Mouse (Mus musculus) right cerebral cortex, postnatal 14 days (tissue): ENCODE results near the gene Olfr557.
A peak's percentile ranks its signal among the peaks of the same experiment; 100 is the strongest.

ENCODE experiments used
- DNase-seq: peaks from one replicate; pipeline ENCODE4 v3.0.0; 2022

Gene Olfr557

GRCm38 (mm10) chr7:102695358-102696125 lies at the start of gene Olfr557:
Gene Olfr557, plus strand, starts transcription at chr7:102695910.
- peak; percentile 13 for DNase-seq

- no peak for DNase-seq
Observed at GRCm38 (mm10) chr7:102658523-102658922, 37.2 kb upstream of the Olfr557 start, which contains the start of gene Olfr555. Gene Olfr555, plus strand, starts transcription at chr7:102658823.

GRCm38 (mm10) chr7:102664599-102664998 lies 31.1 kb upstream of the Olfr557 start, which contains the start of gene Olfr556:
Gene Olfr556, plus strand, starts transcription at chr7:102664899.
- no peak for DNase-seq

GRCm38 (mm10) chr7:102665378-102665777 lies 30.3 kb upstream of the Olfr557 start:
- no peak for DNase-seq

DNA sequence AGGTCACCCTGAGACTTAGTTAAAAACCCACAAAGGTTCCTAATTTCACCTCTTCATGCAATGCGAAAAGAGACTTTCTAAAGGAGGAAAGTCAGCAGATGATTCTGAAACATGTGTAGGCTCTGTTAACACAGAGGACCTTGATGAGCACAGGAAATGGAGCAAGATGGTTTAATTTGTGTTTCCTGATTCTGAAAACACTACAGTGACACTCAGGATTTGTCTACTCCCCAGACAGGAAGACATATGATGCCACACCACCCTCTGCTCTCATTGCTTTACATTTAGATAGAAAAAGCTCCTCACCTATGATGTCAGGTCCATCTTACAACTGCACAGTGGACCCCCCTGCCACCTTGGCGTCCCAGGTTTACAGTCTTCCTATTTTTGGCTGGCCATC lies 19.5 kb upstream of the Olfr557 start:
- DNase-seq = no peak

- no peak for DNase-seq
Observed at GRCm38 (mm10) chr7:102681916-102682315, 13.8 kb upstream of the Olfr557 start.

DNA sequence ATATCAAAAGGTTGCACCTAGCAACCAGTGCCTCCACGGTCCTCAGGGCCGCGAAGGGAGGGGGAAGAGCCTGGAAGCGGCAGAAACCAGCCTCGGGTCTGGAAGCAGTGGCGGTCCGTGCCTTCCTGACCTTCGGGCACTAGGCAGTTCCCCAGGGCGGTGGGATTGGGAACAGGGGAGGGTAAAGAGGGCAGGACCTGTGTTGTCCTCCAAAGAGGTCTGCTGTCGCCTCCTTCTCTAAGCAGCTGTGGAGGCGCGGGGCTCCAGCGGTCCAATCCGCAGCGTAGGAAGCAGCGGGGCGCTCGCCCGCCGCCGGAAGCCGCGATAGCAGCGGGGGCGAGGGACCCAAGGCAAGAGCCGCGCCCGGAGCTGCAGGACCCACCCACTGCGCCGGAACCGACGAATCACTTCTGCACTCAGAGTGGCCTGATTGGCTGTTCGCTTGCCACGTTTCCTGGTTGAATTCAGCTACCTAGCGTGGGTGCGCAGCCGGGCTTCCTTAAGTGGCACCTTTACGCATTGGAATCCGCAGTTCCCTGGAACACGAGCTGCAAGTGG lies 8.7 kb upstream of the Olfr557 start, which contains the start of gene Trim68:
Gene Trim68 (minus strand): TSS at position 384 of the 558 bp plus-strand sequence.
- DNase-seq = peak; percentile 88

GRCm38 (mm10) chr7:102698461-102698860 lies 2.8 kb downstream of the Olfr557 start:
- no peak for DNase-seq

- no peak for DNase-seq
Observed at GRCm38 (mm10) chr7:102701915-102702314, 6.2 kb downstream of the Olfr557 start, which contains the start of gene Olfr558. Gene Olfr558, plus strand, starts transcription at chr7:102702215.

DNA sequence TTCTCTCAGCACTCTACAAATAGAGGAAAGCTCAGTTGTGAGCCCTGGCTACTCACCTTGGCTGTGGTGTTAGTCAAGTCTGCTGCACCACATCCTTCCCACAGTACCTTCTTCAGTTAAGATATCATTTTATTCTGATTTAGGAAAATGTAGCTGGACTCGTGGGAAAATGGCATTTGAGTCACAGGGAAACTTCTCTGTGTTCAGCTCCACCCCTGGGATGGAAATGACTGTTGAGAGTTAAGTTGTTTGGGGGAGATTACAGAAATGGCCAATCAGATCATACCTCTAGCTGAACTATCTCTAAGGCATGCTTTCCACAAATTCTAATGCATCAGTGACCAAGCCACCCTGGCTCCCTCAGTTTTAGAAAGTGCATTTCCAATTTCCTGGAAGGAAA lies 23.3 kb downstream of the Olfr557 start, which contains the start of gene Olfr33:
Gene Olfr33 (minus strand): TSS at position 101 of the 400 bp plus-strand sequence.
- DNase-seq = no peak

DNA sequence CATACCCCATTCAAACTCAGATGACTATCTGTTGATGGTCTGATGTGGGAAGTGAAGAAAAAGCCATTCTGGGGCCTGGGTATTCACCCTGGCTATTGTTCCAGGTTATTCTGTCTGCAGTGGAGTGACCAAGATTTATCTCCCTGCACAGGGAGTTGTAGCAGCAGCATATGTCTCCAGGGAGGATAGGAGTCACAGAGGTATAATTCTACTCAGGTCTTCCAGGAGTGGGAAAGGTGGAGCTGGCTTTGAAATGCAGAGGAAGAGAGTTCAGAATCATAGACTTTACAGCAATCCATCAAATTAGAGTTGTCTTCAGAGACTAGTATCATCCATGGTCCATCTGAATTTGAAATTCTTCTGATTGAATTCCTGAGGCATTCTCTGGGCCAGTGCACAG lies 31.7 kb downstream of the Olfr557 start, which contains the start of gene Olfr559:
Gene Olfr559 (minus strand): TSS at position 101 of the 400 bp plus-strand sequence.
- DNase-seq = no peak

GRCm38 (mm10) chr7:102733793-102734192 lies 38.1 kb downstream of the Olfr557 start:
- no peak for DNase-seq

DNA sequence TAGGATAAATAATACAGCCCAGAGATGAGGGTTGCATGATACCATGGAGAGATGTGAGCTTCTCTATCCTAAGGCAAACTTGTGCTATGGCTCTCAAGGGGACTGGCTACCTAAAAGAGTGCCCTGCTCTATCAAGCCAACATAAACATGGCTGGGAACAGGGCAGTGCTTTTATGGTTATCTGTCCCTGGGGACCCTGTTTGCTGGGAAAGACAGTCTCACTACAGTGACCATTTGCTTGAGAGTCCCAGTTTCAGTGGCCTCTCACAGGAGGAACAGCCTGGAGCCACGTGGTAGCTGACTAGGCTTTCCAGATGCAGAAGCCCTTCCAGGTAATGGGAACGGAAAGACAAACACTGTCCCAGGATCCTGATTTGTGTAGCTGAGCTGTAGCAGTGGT lies 42.0 kb downstream of the Olfr557 start:
- DNase-seq = no peak
